Mouse (Mus musculus): ENCODE data around the gene Usp31.

DNA sequence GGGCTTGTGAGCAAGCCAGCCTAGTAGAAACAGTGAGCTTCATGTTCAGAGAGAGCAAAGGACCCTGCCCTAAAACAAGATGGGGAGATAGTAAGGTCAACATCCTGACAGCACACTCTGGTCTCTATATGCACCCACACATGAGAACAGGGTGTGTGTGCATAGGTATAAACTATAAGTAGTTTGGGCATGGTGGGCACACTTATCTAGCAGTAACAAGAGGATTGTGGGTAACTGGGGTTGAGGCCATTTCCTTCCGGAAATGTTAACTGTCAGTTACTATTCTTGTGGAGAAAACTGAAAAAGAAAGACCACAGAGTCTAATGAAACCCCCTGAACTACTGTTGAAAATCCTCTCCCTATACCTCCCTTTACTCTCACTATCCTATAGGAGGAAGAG is 112.4 kb downstream of the Usp31 start:
- no peak for TF ChIP-seq CTCF (conservative IDR thresholded peaks at IDR 0.05; ENCODE audit: low read length)
- no peak for TF ChIP-seq POU5F1 (IDR thresholded peaks at IDR 0.05; ENCODE audit: borderline replicate concordance, low read length)
- TF ChIP-seq NANOG (IDR thresholded peaks at IDR 0.05; ENCODE audit: borderline replicate concordance, low read length) = no peak

Data from E14TG2a.4 (cell line).